Mouse (Mus musculus): ENCODE results near the gene Rbpjl. TPM values are rescaled to one million over a fixed set of nuclear protein-coding genes. Genes with fewer than 3 reads are reported as not detected.

Gene Rbpjl
- polyA plus RNA-seq, 1 experiment from 2014 or later, result 0.10 TPM

DNA sequence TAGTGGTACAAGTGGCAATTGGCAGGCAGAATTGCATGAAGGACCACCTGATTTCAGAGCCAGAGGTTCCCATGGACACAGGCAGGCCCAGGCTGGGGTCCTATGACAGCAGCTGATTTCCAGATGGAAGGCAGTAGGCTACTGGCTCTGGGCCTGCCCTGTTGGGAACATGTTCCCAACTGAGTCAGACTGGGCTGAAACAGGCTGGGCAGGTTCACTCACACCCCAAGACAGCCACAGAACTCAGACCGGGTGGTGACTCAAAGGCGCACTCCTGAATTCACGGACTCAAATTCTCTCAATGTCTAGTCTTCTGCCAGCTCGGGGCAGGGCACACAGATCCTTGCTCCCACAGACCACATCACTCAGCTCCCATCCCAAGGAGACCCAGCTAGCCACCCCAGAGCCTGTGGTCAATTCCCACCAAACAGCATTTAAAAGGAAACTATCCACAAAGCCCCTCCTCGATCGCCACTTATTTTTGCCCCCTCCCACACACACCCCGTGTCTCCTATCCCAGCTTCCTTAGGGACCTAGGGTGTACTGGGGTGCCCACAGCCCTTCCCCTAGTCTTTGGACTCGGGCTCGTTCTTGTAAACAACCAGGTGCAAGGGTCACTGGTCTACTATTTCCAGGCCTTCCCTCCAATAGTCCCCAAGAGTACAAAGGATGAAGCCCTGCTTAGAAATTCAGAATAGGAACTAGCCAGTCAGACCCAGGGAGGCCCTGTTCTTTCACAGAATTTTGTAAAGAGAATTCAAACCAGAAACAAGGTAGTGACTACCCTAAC, 28.9 kb downstream of the Rbpjl start:
- Histone ChIP-seq H3K4me3 (replicated peaks; ENCODE audit: low read length) (no peak overlapping the region), H3K4me1 (replicated peaks; ENCODE audit: control insufficient read depth, insufficient read depth, low read length) (no peaks in the 10 kb centered on the region), H3K9ac (replicated peaks; ENCODE audit: low read depth, low read length) (no peak overlapping the region), H3K9me3 (ENCODE audit: control insufficient read depth, low read length) (no peaks in the 10 kb centered on the region), H3K27me3 (replicated peaks; ENCODE audit: control insufficient read depth, insufficient read depth, low read length) (no peaks in the 10 kb centered on the region), H3K36me3 (ENCODE audit: control insufficient read depth, insufficient read depth) (no peaks in the 10 kb centered on the region), H3K4me2 (ENCODE audit: low read length) (no peak overlapping the region), H3K27ac (ENCODE audit: low read length) (no peak overlapping the region)
- no peak for ATAC-seq
- WGBS, result 64% methylated on average over 9 of the region's 9 CpGs

DNA sequence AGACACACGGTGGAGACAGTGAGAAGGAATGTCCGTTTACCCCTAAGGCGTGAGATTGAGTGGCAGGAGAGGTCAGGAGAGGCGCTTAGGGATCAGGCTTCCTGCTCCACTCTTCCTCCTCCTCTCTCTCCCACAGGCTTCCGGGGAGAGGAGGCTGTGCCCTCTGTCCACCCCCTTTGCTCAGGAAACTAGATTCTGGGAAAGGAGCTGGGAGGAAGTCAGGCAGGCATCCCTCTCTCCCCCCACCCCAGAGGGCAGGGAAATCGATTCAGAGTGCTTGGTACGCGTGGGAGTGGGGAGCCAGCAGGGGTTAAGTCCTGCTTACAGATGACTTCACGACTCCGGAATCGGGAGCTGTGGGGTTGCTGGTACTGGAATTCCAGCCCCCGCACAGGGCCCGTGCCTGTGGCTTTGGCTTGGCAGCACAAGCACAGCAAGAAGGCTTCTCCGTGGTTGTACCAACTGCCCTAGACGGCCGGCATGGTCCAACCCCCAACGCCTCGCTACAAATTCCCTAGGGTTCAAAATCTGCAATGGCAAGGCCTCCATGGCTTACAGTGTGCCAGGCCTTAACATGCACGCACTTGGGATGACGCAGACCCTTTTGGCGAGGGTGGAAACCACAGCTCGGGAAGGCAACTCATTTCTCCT, 29.7 kb downstream of the Rbpjl start:
- no peaks in the 10 kb centered on the region for H3K4me1 ChIP-seq (replicated peaks; ENCODE audit: control insufficient read depth, insufficient read depth, low read length)
- WGBS, result 39% methylated on average over 22 of the region's 22 CpGs
- H3K27me3 ChIP-seq (replicated peaks; ENCODE audit: control insufficient read depth, insufficient read depth, low read length), result no peaks in the 10 kb centered on the region
- no peak overlapping the region for H3K9ac ChIP-seq (replicated peaks; ENCODE audit: low read depth, low read length)
- H3K9me3 ChIP-seq (ENCODE audit: control insufficient read depth, low read length), result no peaks in the 10 kb centered on the region
- H3K4me3 ChIP-seq (replicated peaks; ENCODE audit: low read length), result no peak overlapping the region
- no peak for ATAC-seq
- no peak overlapping the region for H3K4me2 ChIP-seq (ENCODE audit: low read length)
- no peaks in the 10 kb centered on the region for H3K36me3 ChIP-seq (ENCODE audit: control insufficient read depth, insufficient read depth)
- no peak overlapping the region for H3K27ac ChIP-seq (ENCODE audit: low read length)

DNA sequence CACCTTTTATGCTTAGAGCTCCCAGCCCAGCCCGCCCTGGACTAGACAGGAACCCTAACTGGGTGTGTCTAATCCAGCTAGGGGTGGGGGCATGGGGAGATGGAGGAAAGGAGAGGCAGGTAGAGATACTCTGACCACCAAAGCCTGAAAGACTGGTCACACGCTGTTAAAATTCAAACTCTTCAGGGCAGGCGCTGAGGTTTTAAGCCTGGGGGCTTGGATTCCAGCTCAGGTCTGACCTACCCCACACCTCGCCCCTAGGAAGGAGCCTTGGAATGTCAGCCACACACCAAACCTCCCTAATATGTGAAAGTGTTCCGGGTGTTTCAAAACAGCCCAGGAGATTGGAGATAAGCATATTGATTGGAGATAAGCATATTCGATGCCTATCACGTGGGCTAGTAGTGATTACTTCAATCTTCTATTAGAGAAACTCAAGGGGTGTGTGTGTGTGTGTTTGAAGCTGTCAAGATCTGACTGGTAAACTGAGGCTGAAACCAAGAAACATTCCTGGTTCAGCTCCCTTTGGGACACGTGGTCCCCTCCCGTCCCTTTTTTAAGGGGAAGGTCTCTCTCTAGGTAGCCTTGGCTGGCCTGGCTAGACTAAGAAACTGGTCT, 30.4 kb downstream of the Rbpjl start:
- H3K27ac ChIP-seq (ENCODE audit: low read length), result no peak overlapping the region
- H3K9me3 ChIP-seq (ENCODE audit: control insufficient read depth, low read length), result no peaks in the 10 kb centered on the region
- 87% methylated on average over 9 of the region's 9 CpGs for WGBS
- H3K27me3 ChIP-seq (replicated peaks; ENCODE audit: control insufficient read depth, insufficient read depth, low read length), result no peaks in the 10 kb centered on the region
- no peak overlapping the region for H3K4me2 ChIP-seq (ENCODE audit: low read length)
- no peaks in the 10 kb centered on the region for H3K4me1 ChIP-seq (replicated peaks; ENCODE audit: control insufficient read depth, insufficient read depth, low read length)
- ATAC-seq, result no peak
- no peak overlapping the region for H3K4me3 ChIP-seq (replicated peaks; ENCODE audit: low read length)
- H3K36me3 ChIP-seq (ENCODE audit: control insufficient read depth, insufficient read depth), result no peaks in the 10 kb centered on the region
- no peak overlapping the region for H3K9ac ChIP-seq (replicated peaks; ENCODE audit: low read depth, low read length)

DNA sequence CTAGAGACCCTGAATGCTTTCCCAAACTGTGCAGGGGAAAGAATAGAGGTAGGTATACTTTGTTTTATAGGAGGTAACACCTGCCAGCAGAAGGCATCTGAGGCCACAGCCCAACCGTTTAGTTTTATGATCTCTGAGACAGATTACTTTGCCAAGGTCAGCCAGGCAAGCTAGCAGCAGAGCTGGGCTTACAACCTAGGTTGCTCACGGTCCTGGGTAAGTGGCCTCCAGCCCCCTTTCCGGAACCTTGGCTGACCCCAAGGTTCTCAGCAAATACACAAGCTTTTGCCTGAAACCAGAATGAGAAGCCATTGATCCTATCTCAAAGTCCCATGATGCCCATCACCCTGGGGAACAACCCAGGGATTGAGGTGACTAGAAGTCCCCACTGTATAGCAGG, 31.7 kb downstream of the Rbpjl start:
- H3K27me3 ChIP-seq (replicated peaks; ENCODE audit: control insufficient read depth, insufficient read depth, low read length), result no peaks in the 10 kb centered on the region
- no peak overlapping the region for H3K27ac ChIP-seq (ENCODE audit: low read length)
- H3K4me1 ChIP-seq (replicated peaks; ENCODE audit: control insufficient read depth, insufficient read depth, low read length), result no peaks in the 10 kb centered on the region
- 87% methylated on average over 3 of the region's 3 CpGs for WGBS
- no peak overlapping the region for H3K4me3 ChIP-seq (replicated peaks; ENCODE audit: low read length)
- no peak for ATAC-seq
- H3K36me3 ChIP-seq (ENCODE audit: control insufficient read depth, insufficient read depth), result no peaks in the 10 kb centered on the region
- H3K9me3 ChIP-seq (ENCODE audit: control insufficient read depth, low read length), result no peaks in the 10 kb centered on the region
- H3K9ac ChIP-seq (replicated peaks; ENCODE audit: low read depth, low read length), result no peak overlapping the region
- H3K4me2 ChIP-seq (ENCODE audit: low read length), result no peak overlapping the region

DNA sequence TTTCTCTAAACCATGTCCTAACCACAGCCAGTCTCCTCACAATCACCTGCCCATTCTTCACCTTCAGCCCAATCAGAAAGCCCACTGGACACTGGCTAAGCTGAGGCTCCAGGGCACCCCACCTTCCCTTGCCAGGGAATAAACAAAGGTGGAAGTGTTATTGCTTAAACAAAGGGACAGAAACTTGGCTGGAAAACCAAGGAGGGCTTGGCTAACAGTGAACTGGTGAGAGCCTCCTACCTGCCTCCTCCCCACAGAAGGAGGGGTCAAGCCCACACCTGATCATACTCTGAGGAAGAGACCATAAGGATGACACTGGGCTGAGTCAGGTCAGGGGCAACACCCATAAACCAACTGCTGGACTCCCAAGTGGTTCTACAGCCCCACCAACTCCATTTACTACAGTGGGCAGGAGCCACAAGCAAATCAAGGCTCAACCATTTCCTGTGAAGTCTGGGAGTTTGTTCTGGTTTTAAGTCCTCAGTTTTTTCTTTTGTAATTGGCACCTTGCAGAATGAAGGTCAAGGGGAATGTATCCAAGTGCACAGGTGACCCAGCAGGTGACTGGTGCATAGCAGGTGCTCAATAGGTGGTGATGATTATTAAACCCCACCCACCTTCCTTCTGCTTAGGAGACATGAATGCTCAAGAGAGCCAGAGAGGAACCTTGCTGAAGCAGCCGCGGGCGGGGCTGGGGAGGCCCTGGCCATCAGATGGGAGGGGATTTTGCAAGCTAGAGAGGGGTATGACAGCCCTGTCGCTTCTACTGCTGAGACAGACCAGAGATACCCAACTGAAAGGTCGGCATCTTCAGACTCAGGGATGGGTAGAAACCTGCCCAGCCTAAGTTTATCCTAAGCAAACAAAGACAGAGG, 32.5 kb downstream of the Rbpjl start:
- H3K36me3 ChIP-seq (ENCODE audit: control insufficient read depth, insufficient read depth), result no peaks in the 10 kb centered on the region
- no peaks in the 10 kb centered on the region for H3K4me1 ChIP-seq (replicated peaks; ENCODE audit: control insufficient read depth, insufficient read depth, low read length)
- no peaks in the 10 kb centered on the region for H3K9me3 ChIP-seq (ENCODE audit: control insufficient read depth, low read length)
- H3K9ac ChIP-seq (replicated peaks; ENCODE audit: low read depth, low read length), result no peak overlapping the region
- H3K4me2 ChIP-seq (ENCODE audit: low read length), result no peak overlapping the region
- H3K27me3 ChIP-seq (replicated peaks; ENCODE audit: control insufficient read depth, insufficient read depth, low read length), result no peaks in the 10 kb centered on the region
- no peak overlapping the region for H3K4me3 ChIP-seq (replicated peaks; ENCODE audit: low read length)
- no peak overlapping the region for H3K27ac ChIP-seq (ENCODE audit: low read length)
- no peak for ATAC-seq
- 67% methylated on average over 5 of the region's 5 CpGs for WGBS

DNA sequence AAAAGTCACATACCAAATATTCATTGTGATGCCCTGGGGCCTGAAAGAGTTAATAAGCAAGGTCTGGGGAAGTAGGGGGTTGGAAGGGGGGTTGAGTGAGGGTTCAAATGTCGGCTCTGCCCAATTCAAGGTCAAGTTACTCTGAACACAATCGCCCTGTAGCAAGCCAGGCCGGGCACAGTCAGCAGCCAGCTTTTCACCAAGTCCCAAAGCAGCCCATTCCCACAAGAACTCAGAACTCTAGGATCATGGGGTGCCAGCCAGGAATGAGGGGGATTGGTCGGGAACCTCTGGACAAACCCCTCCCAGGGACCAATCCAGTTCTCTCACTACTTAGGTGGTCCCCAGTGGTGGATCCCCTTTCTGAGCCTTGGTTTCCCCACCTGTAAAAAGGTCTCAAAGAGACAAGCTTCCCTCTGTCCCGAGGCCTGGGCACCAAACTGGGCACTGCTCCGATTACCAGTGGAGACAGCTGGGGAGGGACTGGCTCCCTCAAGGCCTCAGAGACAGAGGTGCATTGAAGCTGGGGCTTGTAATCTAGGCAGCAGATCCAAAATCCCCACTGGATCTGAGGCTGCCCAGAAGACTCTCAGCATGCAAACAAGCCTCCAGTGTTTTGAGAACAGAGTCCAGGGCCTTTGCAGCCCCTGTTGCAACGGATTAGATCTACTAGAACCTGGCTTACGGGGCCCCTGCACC, 33.4 kb downstream of the Rbpjl start:
- Histone ChIP-seq H3K36me3 (ENCODE audit: control insufficient read depth, insufficient read depth) (no peaks in the 10 kb centered on the region), H3K27me3 (replicated peaks; ENCODE audit: control insufficient read depth, insufficient read depth, low read length) (no peaks in the 10 kb centered on the region), H3K9ac (replicated peaks; ENCODE audit: low read depth, low read length) (no peak overlapping the region), H3K4me3 (replicated peaks; ENCODE audit: low read length) (no peak overlapping the region), H3K27ac (ENCODE audit: low read length) (no peak overlapping the region), H3K4me1 (replicated peaks; ENCODE audit: control insufficient read depth, insufficient read depth, low read length) (no peaks in the 10 kb centered on the region), H3K4me2 (ENCODE audit: low read length) (no peak overlapping the region), H3K9me3 (ENCODE audit: control insufficient read depth, low read length) (no peaks in the 10 kb centered on the region)
- WGBS, result 22% methylated on average over 8 of the region's 8 CpGs
- ATAC-seq, result no peak

DNA sequence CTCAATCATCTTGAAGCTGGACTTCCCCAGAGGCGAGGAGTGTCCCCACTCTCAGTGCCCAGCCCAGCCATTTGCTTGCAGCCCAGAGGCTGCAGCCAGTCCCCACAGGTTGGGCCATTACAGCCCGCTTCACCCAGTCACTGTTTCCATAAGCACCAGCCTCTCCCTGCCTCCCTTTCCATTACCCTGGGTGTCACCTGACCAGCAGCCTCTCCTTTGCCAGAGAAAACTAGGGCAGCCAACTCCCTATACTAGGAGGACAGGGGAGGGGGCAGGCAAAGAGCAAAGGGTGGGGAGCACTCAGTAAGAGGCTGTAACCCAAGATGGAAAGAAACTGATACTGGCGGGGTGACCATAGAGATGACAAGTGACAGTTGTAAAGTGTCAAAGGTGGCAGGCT, 34.0 kb downstream of the Rbpjl start:
- Histone ChIP-seq H3K4me1 (replicated peaks; ENCODE audit: control insufficient read depth, insufficient read depth, low read length) (peaks cover under 1% of the 10 kb centered on the region; the same call in 1 of the 2 replicates), H3K36me3 (ENCODE audit: control insufficient read depth, insufficient read depth) (no peaks in the 10 kb centered on the region), H3K4me3 (replicated peaks; ENCODE audit: low read length) (no peak overlapping the region), H3K9ac (replicated peaks; ENCODE audit: low read depth, low read length) (no peak overlapping the region), H3K9me3 (ENCODE audit: control insufficient read depth, low read length) (no peaks in the 10 kb centered on the region), H3K27me3 (replicated peaks; ENCODE audit: control insufficient read depth, insufficient read depth, low read length) (peaks cover under 1% of the 10 kb centered on the region; the same call in 1 of the 2 replicates), H3K4me2 (ENCODE audit: low read length) (no peak overlapping the region), H3K27ac (ENCODE audit: low read length) (no peak overlapping the region)
- ATAC-seq, result no peak
- WGBS, result 68% methylated on average over 3 of the region's 3 CpGs

DNA sequence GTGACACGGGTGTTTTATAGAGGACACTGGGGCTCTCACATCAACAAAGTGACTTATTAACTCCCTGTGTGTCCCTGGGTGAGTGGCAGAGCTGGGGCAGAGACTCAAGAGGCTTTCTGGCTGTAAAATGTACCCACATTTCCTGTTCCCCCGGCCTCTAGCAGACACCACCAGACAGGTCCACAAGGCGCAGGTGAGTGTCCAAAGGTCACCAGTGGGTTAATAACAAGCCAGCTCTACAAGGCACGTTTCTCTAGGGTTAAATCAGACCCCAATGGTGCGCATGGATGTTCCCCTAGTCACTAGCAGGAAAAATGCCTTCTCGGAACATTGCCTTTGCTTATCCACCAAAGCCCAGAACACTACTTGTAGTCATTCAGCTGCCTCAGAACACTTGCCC, 34.8 kb downstream of the Rbpjl start:
- ATAC-seq, result no peak
- Histone ChIP-seq H3K9me3 (ENCODE audit: control insufficient read depth, low read length) (no peaks in the 10 kb centered on the region), H3K27ac (ENCODE audit: low read length) (no peak overlapping the region), H3K4me1 (replicated peaks; ENCODE audit: control insufficient read depth, insufficient read depth, low read length) (peaks cover 8% of the 10 kb centered on the region), H3K4me3 (replicated peaks; ENCODE audit: low read length) (no peak overlapping the region), H3K36me3 (ENCODE audit: control insufficient read depth, insufficient read depth) (no peaks in the 10 kb centered on the region), H3K4me2 (ENCODE audit: low read length) (no peak overlapping the region), H3K9ac (replicated peaks; ENCODE audit: low read depth, low read length) (no peak overlapping the region), H3K27me3 (replicated peaks; ENCODE audit: control insufficient read depth, insufficient read depth, low read length) (peaks cover 4% of the 10 kb centered on the region; the same call in 1 of the 2 replicates)
- 87% methylated on average over 6 of the region's 6 CpGs for WGBS
